In genomic region chr4:136206033-136206893, GRCm38 (mm10) we compare ENCODE assay signal across 8 mouse cellular contexts. TPM values are rescaled to one million over a fixed set of nuclear protein-coding genes. Genes with fewer than 3 reads are reported as not detected.
DNase-seq lines count a peak whose midpoint lies in the region; ATAC-seq lines count a peak whose summit lies in the region.

Gene Asap3 (plus strand): TSS chr4:136206365.

- WGBS in heart, embryonic 13.5 days = under 1% methylated on average over 53 of the region's 54 CpGs
- under 1% methylated on average over 54 of the region's 54 CpGs for WGBS in liver, embryonic 13.5 days (ENCODE audit: insufficient replicate concordance)
- WGBS in stomach, embryonic 16.5 days = under 1% methylated on average over 47 of the region's 54 CpGs

- DNase-seq in CD4-positive helper T cell, adult 2 months (ENCODE audit: low read depth, low spot score) = peak; percentile 84
- peak; percentile 60 for DNase-seq in brain, embryonic 18.5 days (ENCODE audit: low read depth, low spot score)
- DNase-seq in kidney, postnatal 10 days = peak; percentile 100
- peak; percentile 89 for DNase-seq in liver, embryonic 13.5 days
- DNase-seq in neural tube, embryonic 10.5 days (ENCODE audit: extremely low spot score, low spot score) = peak; percentile 100

- no peaks in the 10 kb centered on the region for H3K36me3 ChIP-seq in heart, embryonic 13.5 days
- no peaks in the 10 kb centered on the region for H3K36me3 ChIP-seq in liver, embryonic 13.5 days
- H3K36me3 ChIP-seq in stomach, embryonic 16.5 days (ENCODE audit: control insufficient read depth, insufficient read depth, low read length) = no peaks in the 10 kb centered on the region

- H3K27ac ChIP-seq in heart, embryonic 13.5 days (replicated peaks) = peak within 1 kb of the TSS; percentile 59
- H3K27ac ChIP-seq in liver, embryonic 13.5 days = peak within 1 kb of the TSS; percentile 25
- H3K27ac ChIP-seq in stomach, embryonic 16.5 days (ENCODE audit: low read length) = peak within 1 kb of the TSS; percentile 77

- H3K4me1 ChIP-seq in heart, embryonic 13.5 days = peaks cover 26% of the 10 kb centered on the region
- H3K4me1 ChIP-seq in liver, embryonic 13.5 days (replicated peaks) = peaks cover 40% of the 10 kb centered on the region
- peaks cover 16% of the 10 kb centered on the region; the same call in 1 of the 2 replicates for H3K4me1 ChIP-seq in stomach, embryonic 16.5 days (ENCODE audit: control insufficient read depth, insufficient read depth, low read length)

- H3K9ac ChIP-seq in heart, embryonic 13.5 days = peak within 1 kb of the TSS; percentile 88
- H3K9ac ChIP-seq in liver, embryonic 13.5 days = peak within 1 kb of the TSS; percentile 73
- peak within 1 kb of the TSS; percentile 78 for H3K9ac ChIP-seq in stomach, embryonic 16.5 days (ENCODE audit: low read length)

- ATAC-seq in erythroid progenitor cell, adult 5-6 weeks (replicated peaks; ENCODE audit: low FRiP score, poor library complexity, severe bottlenecking) = peak; percentile 87
- ATAC-seq in heart, embryonic 13.5 days (ENCODE audit: extremely low read depth, insufficient number of reproducible peaks, low FRiP score, low TSS enrichment) = peak; percentile 93
- peak; percentile 91 for ATAC-seq in liver, embryonic 13.5 days (ENCODE audit: low read depth)
- ATAC-seq in stomach, embryonic 16.5 days (ENCODE audit: insufficient read depth, low FRiP score) = peak; percentile 93

- peak within 1 kb of the TSS; percentile 78 for H3K4me3 ChIP-seq in heart, embryonic 13.5 days
- H3K4me3 ChIP-seq in liver, embryonic 13.5 days (replicated peaks) = peak within 1 kb of the TSS; percentile 64
- peak within 1 kb of the TSS; percentile 70 for H3K4me3 ChIP-seq in stomach, embryonic 16.5 days (replicated peaks; ENCODE audit: low read length)

- H3K4me2 ChIP-seq in heart, embryonic 13.5 days = peak within 1 kb of the TSS; percentile 100
- H3K4me2 ChIP-seq in liver, embryonic 13.5 days = peak within 1 kb of the TSS; percentile 97
- peak within 1 kb of the TSS; percentile 96 for H3K4me2 ChIP-seq in stomach, embryonic 16.5 days (ENCODE audit: low read depth, low read length)

- H3K27me3 ChIP-seq in heart, embryonic 13.5 days (replicated peaks) = peaks cover 34% of the 10 kb centered on the region
- peaks cover 72% of the 10 kb centered on the region for H3K27me3 ChIP-seq in liver, embryonic 13.5 days
- no peaks in the 10 kb centered on the region for H3K27me3 ChIP-seq in stomach, embryonic 16.5 days (ENCODE audit: control insufficient read depth, insufficient read depth, low read length)

- H3K9me3 ChIP-seq in heart, embryonic 13.5 days = no peaks in the 10 kb centered on the region
- no peaks in the 10 kb centered on the region for H3K9me3 ChIP-seq in liver, embryonic 13.5 days (replicated peaks)
- no peaks in the 10 kb centered on the region for H3K9me3 ChIP-seq in stomach, embryonic 16.5 days (replicated peaks; ENCODE audit: control insufficient read depth, low read length)

RNA-seq across cellular contexts. Expression of gene Asap3, which starts in this region (rescaled TPM):
- not detected in 2 replicates for total RNA-seq in erythroid progenitor cell, adult 5-6 weeks (2015; ENCODE audit: low replicate concordance)
- 0.53 and 0.90 TPM in 2 replicates for total RNA-seq in erythroid progenitor cell, adult 5-6 weeks (2017; ENCODE audit: low replicate concordance)
- polyA plus RNA-seq in heart, embryonic 13.5 days (2015; fragmentation: Nextera tagmentation; extraction: Ambion mirVana) = 2.6 and 3.4 TPM in 2 replicates
- polyA plus RNA-seq in liver, embryonic 13.5 days (2015; fragmentation: Nextera tagmentation; extraction: Ambion mirVana) = 1.1 and 1.4 TPM in 2 replicates
- polyA plus RNA-seq in stomach, embryonic 16.5 days (2015; fragmentation: Nextera tagmentation; extraction: Ambion mirVana) = 7.0 and 7.1 TPM in 2 replicates

Comparison
In these comparisons a context has a peak if more than half of its experiments do, and no peak if none do; other contexts are left out.
1. Peak in every context shown above with its lines: DNase-seq, ATAC-seq, H3K4me3 ChIP-seq and H3K27ac ChIP-seq.
2. Peak in ATAC-seq in erythroid progenitor cell, adult 5-6 weeks; RNA of the gene not detected or under 1 TPM.
3. H3K27ac ChIP-seq: peak in every context shown above with its lines; median percentile 77 in stomach, embryonic 16.5 days; 59 in heart, embryonic 13.5 days; 25 in liver, embryonic 13.5 days.